Mouse (Mus musculus): ENCODE measurements at regions not wholly inside any gene's neighbourhood (a gene's known extent, or its start where the extent isn't known, plus 50 kb on each side); places are given as distances from the start of the nearest gene placed in this dataset.

DNA sequence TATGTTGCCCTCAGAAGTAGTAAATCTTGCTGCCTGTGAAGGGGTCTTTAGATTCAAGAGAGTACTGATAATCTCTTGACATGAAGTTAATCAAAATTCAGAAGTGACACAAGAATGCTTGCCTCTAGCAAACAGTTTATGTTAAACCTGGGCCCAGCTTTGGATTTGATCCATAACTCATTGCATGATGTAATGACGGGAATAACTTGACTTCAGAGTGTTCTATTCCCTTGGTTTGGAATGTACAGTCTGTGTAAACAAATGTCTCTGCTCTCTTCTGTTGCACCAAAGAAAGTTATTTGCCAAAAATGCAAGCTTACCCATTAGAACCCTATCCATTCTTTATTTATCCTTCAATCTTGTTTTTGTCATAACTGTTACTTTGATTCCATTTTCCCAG, 397.1 kb upstream of the Gpc5 start:
- 66% methylated on average over 1 of the region's 1 CpGs for WGBS
- Histone ChIP-seq H3K4me3 (no peak overlapping the region), H3K36me3 (no peaks in the 10 kb centered on the region), H3K4me1 (no peaks in the 10 kb centered on the region), H3K27me3 (ENCODE audit: insufficient read depth, poor library complexity, severe bottlenecking) (no peaks in the 10 kb centered on the region), H3K27ac (no peak overlapping the region), H3K9me3 (no peaks in the 10 kb centered on the region)
- no peak for DNase-seq (ENCODE audit: low spot score)

DNA sequence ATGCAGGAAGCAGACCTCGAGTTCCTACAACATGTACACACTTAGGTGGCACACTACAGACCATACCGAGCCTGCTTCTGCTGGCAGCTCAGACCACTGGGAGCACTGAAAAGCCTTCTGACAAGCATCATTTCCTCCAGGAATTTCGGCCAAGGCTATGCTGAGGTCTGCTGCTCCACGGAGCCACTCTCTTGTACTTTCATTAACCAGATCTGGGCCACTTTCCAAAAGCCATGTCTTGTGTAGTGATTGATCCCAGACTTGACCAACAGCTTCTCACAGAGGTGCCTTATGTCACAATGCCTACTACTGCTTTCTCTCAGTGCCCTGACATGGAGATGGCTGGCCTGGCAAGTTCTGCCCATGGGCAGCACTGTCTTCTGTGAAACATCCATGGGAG, 394.5 kb upstream of the Gpc5 start:
- H3K9me3 ChIP-seq, result no peaks in the 10 kb centered on the region

DNA sequence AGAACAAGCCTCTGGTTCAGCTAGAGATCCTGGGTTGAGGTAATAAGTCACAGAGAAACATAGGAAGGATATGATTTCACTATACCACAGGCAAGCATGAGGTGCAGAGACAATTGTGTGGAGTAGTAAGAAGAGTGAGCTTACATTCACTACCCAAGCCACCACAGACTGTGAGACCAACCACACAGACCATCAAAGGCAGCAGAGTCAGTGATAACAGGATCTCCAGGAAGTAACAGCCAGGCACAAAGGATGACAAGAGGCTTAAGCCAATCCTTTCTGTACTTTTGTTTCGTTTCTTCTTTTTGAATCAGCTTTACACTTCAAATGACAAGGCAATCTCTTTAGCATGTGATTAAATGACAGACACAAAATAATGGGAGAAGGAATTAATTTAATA, 368.9 kb upstream of the Gpc5 start:
- DNase-seq (ENCODE audit: low spot score), result no peak
- Histone ChIP-seq H3K36me3 (no peaks in the 10 kb centered on the region), H3K9me3 (no peaks in the 10 kb centered on the region), H3K4me3 (no peak overlapping the region), H3K27ac (no peak overlapping the region), H3K27me3 (ENCODE audit: insufficient read depth, poor library complexity, severe bottlenecking) (no peaks in the 10 kb centered on the region), H3K4me1 (no peaks in the 10 kb centered on the region)
- WGBS, result 26% methylated on average over 1 of the region's 1 CpGs

More for the DNA sequence above, 394.5 kb upstream of the Gpc5 start:
- 78% methylated on average over 4 of the region's 4 CpGs for WGBS
- Histone ChIP-seq H3K36me3 (no peaks in the 10 kb centered on the region), H3K4me1 (no peaks in the 10 kb centered on the region), H3K4me3 (no peak overlapping the region), H3K27ac (no peak overlapping the region), H3K27me3 (ENCODE audit: insufficient read depth, poor library complexity, severe bottlenecking) (no peaks in the 10 kb centered on the region)
- no peak for DNase-seq (ENCODE audit: low spot score)

DNA sequence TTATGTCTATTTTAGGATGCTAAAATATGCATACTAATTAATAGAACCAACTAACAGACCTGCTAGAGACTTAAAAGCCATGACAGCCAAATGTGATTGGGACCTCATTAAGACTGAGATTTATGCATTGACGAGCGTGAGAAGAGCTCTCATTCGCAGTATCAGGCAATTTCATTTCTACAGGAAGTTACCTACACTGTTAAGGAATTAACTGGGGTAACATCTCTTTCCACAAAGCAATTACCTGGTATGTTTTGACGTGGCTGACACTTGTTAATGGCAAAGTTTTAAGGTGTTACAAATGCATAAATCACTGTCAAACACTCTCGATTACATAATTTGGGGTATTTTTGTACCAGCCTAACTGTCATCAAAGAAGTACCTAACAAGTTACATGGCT, 324.7 kb upstream of the Gpc5 start:
- Histone ChIP-seq H3K4me3 (no peak overlapping the region), H3K4me1 (no peaks in the 10 kb centered on the region), H3K27ac (no peak overlapping the region), H3K9me3 (no peaks in the 10 kb centered on the region), H3K36me3 (no peaks in the 10 kb centered on the region), H3K27me3 (ENCODE audit: insufficient read depth, poor library complexity, severe bottlenecking) (no peaks in the 10 kb centered on the region)
- no peak for DNase-seq (ENCODE audit: low spot score)
- 81% methylated on average over 5 of the region's 5 CpGs for WGBS

DNA sequence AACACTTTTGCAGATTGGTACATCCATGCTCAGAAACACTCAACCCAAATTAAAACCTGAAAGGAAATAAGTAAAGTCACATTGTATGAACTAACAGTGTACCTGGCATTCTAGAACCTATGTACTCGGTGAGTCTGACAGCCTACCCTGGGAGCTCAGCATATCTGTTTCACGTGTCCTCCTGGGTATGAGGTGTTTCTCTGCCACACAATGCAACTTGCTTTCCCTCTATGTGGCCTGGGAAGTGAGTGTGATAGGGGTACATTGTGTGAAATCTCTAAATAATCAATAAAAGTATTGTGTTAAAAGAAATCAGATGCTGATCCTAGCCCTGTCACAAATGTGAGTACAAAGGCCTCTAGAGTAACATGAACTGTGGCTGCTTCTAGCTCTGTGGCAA, 315.3 kb upstream of the Gpc5 start:
- H3K4me1 ChIP-seq, result no peaks in the 10 kb centered on the region
- no peak overlapping the region for H3K4me3 ChIP-seq
- H3K36me3 ChIP-seq, result no peaks in the 10 kb centered on the region
- 67% methylated on average over 2 of the region's 2 CpGs for WGBS
- H3K27ac ChIP-seq, result no peak overlapping the region
- no peaks in the 10 kb centered on the region for H3K9me3 ChIP-seq
- DNase-seq (ENCODE audit: low spot score), result no peak
- H3K27me3 ChIP-seq (ENCODE audit: insufficient read depth, poor library complexity, severe bottlenecking), result no peaks in the 10 kb centered on the region

- no peaks in the 10 kb centered on the region for H3K9me3 ChIP-seq
- no peak overlapping the region for H3K27ac ChIP-seq
- no peak overlapping the region for H3K4me3 ChIP-seq
- H3K4me1 ChIP-seq, result no peaks in the 10 kb centered on the region
- H3K36me3 ChIP-seq, result no peaks in the 10 kb centered on the region
- WGBS, result 87% methylated on average over 3 of the region's 3 CpGs
- no peaks in the 10 kb centered on the region for H3K27me3 ChIP-seq (ENCODE audit: insufficient read depth, poor library complexity, severe bottlenecking)
- no peak for DNase-seq (ENCODE audit: low spot score)
Observed at GRCm38 (mm10) chr14:114781821-114782220, 310.2 kb upstream of the Gpc5 start.

GRCm38 (mm10) chr14:114790946-114791830, 300.8 kb upstream of the Gpc5 start:
- DNase-seq (ENCODE audit: low spot score), result peak; percentile 76
- 27% methylated on average over 13 of the region's 13 CpGs for WGBS
- no peak overlapping the region for H3K4me3 ChIP-seq

GRCm38 (mm10) chr14:114791831-114792224, 300.2 kb upstream of the Gpc5 start:
- no peaks in the 10 kb centered on the region for H3K27me3 ChIP-seq (ENCODE audit: insufficient read depth, poor library complexity, severe bottlenecking)
- WGBS, result 57% methylated on average over 4 of the region's 4 CpGs
- H3K36me3 ChIP-seq, result no peaks in the 10 kb centered on the region
- DNase-seq (ENCODE audit: low spot score), result no peak
- no peaks in the 10 kb centered on the region for H3K9me3 ChIP-seq
- no peak overlapping the region for H3K27ac ChIP-seq
- no peaks in the 10 kb centered on the region for H3K4me1 ChIP-seq
- no peak overlapping the region for H3K4me3 ChIP-seq

More at GRCm38 (mm10) chr14:114790946-114791830, 300.8 kb upstream of the Gpc5 start:
- Histone ChIP-seq H3K9me3 (no peaks in the 10 kb centered on the region), H3K36me3 (no peaks in the 10 kb centered on the region), H3K4me1 (no peaks in the 10 kb centered on the region), H3K27me3 (ENCODE audit: insufficient read depth, poor library complexity, severe bottlenecking) (no peaks in the 10 kb centered on the region), H3K27ac (no peak overlapping the region)

- no peak for DNase-seq (ENCODE audit: low spot score)
- Histone ChIP-seq H3K27ac (no peak overlapping the region), H3K27me3 (ENCODE audit: insufficient read depth, poor library complexity, severe bottlenecking) (no peaks in the 10 kb centered on the region), H3K36me3 (no peaks in the 10 kb centered on the region), H3K4me3 (no peak overlapping the region), H3K4me1 (no peaks in the 10 kb centered on the region), H3K9me3 (no peaks in the 10 kb centered on the region)
- WGBS, result 85% methylated on average over 11 of the region's 11 CpGs
Observed at GRCm38 (mm10) chr14:114804643-114805042, 287.4 kb upstream of the Gpc5 start.

GRCm38 (mm10) chr14:114808621-114809020, 283.4 kb upstream of the Gpc5 start:
- Histone ChIP-seq H3K4me1 (no peaks in the 10 kb centered on the region), H3K27me3 (ENCODE audit: insufficient read depth, poor library complexity, severe bottlenecking) (no peaks in the 10 kb centered on the region), H3K9me3 (no peaks in the 10 kb centered on the region), H3K4me3 (no peak overlapping the region), H3K27ac (no peak overlapping the region), H3K36me3 (no peaks in the 10 kb centered on the region)
- WGBS, result 79% methylated on average over 2 of the region's 2 CpGs
- no peak for DNase-seq (ENCODE audit: low spot score)

GRCm38 (mm10) chr14:114820677-114821076, 271.3 kb upstream of the Gpc5 start:
- no peaks in the 10 kb centered on the region for H3K36me3 ChIP-seq
- H3K27me3 ChIP-seq (ENCODE audit: insufficient read depth, poor library complexity, severe bottlenecking), result no peaks in the 10 kb centered on the region
- 10% methylated on average over 1 of the region's 1 CpGs for WGBS
- H3K9me3 ChIP-seq, result no peaks in the 10 kb centered on the region
- DNase-seq (ENCODE audit: low spot score), result no peak
- peaks cover 22% of the 10 kb centered on the region for H3K4me1 ChIP-seq
- no peak overlapping the region for H3K4me3 ChIP-seq
- H3K27ac ChIP-seq, result peak overlapping the region; percentile 80

DNA sequence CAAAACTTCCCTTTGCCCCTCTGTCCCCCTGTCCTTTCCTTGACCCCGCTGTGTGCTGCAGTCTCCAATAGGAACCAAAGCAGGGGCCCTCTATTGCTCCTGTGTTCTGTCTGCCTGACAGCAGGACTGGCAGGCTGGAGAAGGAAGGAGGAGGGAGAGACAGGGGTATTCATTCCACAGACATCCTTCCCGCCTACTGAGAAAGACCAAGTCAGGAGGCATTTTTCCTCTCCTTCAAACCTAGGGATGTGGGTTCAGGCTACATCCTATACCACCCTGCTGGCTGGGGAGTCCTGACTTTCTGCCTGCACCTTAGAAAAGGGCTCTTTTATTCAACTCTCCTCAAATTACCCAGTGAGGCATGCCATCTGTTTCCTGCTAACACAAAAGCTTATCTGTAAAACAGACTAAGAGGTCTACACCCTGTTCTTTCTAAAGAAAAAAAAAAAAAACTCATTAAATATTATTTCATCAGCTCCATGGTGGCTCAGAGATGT, 270.9 kb upstream of the Gpc5 start:
- Histone ChIP-seq H3K36me3 (no peaks in the 10 kb centered on the region), H3K27me3 (ENCODE audit: insufficient read depth, poor library complexity, severe bottlenecking) (no peaks in the 10 kb centered on the region), H3K9me3 (no peaks in the 10 kb centered on the region), H3K4me1 (peaks cover 22% of the 10 kb centered on the region), H3K27ac (peak overlapping the region; percentile 80), H3K4me3 (no peak overlapping the region)
- DNase-seq (ENCODE audit: low spot score), result peak; percentile 87
- WGBS, result 7% methylated on average over 2 of the region's 2 CpGs

DNA sequence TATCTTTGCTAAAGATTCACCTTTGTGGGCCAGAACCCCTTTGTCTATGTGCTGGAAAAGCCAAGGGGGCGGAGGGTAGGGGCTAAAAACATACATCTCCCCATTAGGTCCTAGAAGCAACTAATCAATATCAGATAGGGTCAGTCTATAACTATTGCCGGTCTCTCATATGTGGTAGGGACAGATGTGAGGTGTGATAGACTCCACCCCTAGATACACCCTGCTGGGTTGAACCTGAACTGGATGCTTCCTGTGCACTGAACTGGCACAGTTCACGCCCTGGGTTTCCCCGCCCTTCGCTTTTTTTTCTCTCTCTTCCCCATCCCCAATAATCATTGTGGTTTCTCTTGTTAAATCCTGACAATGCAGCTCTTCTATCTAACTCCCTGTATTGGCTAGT, 270.3 kb upstream of the Gpc5 start:
- H3K27me3 ChIP-seq (ENCODE audit: insufficient read depth, poor library complexity, severe bottlenecking), result no peaks in the 10 kb centered on the region
- H3K9me3 ChIP-seq, result no peaks in the 10 kb centered on the region
- peak overlapping the region; percentile 80 for H3K27ac ChIP-seq
- H3K4me3 ChIP-seq, result no peak overlapping the region
- no peak for DNase-seq (ENCODE audit: low spot score)
- H3K36me3 ChIP-seq, result no peaks in the 10 kb centered on the region
- 72% methylated on average over 5 of the region's 5 CpGs for WGBS
- peaks cover 22% of the 10 kb centered on the region for H3K4me1 ChIP-seq
